Mouse (Mus musculus) liver, embryonic 13.5 days (tissue): ENCODE results near the gene Il1b. TPM values are rescaled to one million over a fixed set of nuclear protein-coding genes. Genes with fewer than 3 reads are reported as not detected.

Experiments used
- ATAC-seq: fragments of 200-750 bp; cut with Nextera tagmentation; 2 replicates; pipeline ENCODE4 v1.8.0; 2017; ENCODE audit warnings: low read depth, mild to moderate bottlenecking, moderate number of reproducible peaks, moderate library complexity
- DNase-seq: peaks from one replicate; pipeline ENCODE4 v3.0.0; 2022
- H3K27ac ChIP-seq: fragments of 300-500 bp; sonication (generic); 2 replicates; pipeline ENCODE4 v1.5.1; 2015; ENCODE audit warnings: moderate library complexity, mild to moderate bottlenecking, inconsistent platforms
- H3K27me3 ChIP-seq: fragments of 300-500 bp; sonication (generic); 2 replicates; pipeline ENCODE4 v1.6.1; 2015; ENCODE audit warnings: mild to moderate bottlenecking, inconsistent platforms
- H3K36me3 ChIP-seq: fragments of 300-500 bp; sonication (generic); 2 replicates; pipeline ENCODE4 v1.6.1; 2015; ENCODE audit warnings: mild to moderate bottlenecking, inconsistent platforms
- H3K4me1 ChIP-seq: fragments of 300-500 bp; sonication (generic); replicated peaks from 2 replicates; pipeline ENCODE4 v1.6.1; 2015; ENCODE audit warnings: inconsistent platforms
- H3K4me2 ChIP-seq: fragments of 300-500 bp; sonication (generic); 2 replicates; pipeline ENCODE4 v1.6.1; 2015; ENCODE audit warnings: inconsistent platforms, mild to moderate bottlenecking, moderate library complexity
- H3K4me3 ChIP-seq: fragments of 300-500 bp; sonication (generic); replicated peaks from 2 replicates; pipeline ENCODE4 v1.5.1; 2015; ENCODE audit warnings: mild to moderate bottlenecking, inconsistent platforms
- H3K9ac ChIP-seq: fragments of 300-500 bp; sonication (generic); 2 replicates; pipeline ENCODE4 v1.6.1; 2015; ENCODE audit warnings: mild to moderate bottlenecking, inconsistent platforms
- H3K9me3 ChIP-seq: fragments of 300-500 bp; sonication (generic); replicated peaks from 2 replicates; pipeline ENCODE4 v1.6.1; 2016; ENCODE audit warnings: inconsistent platforms
- WGBS: fragments of 180-500 bp; shearing (Covaris S2); methylation state at CpG from one replicate; pipeline ENCODE4 v1.1.7; 2015; ENCODE audit not compliant: insufficient replicate concordance; 5-methylcytosine and 5-hydroxymethylcytosine counted together
- polyA plus RNA-seq: library from polyadenylated mRNA; unstranded; fragments of >200 nt; fragmentation: Nextera tagmentation; extraction: Ambion mirVana; gene quantifications from 2 replicates; pipeline ENCODE4 v1.2.1, GENCODE M21; 2015

Gene Il1b
- polyA plus RNA-seq, 1 experiment from 2014 or later: 0.16 TPM

DNA sequence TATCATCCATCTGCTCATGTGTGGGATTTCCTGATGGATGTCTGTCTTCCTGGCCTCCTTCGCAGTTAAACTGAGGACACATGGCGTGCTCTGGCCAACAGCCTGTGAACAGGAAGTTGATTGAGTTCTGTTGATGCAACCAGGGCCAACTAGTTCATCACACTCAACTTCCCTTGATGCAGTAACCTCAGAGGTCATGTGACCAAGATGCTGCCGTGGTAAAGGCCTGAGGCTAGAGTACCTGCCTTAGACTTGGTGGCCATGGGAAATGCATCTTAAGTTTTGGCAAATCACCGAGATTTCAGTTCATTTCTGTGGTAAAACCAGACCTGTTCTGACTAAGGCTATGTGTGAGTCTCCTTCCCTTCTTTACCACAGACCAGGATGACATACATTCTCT, 55.1 kb downstream of the Il1b start:
- ATAC-seq (no peak), DNase-seq (no peak)
- no peaks in the 10 kb centered on the region for H3K9me3 ChIP-seq
- H3K4me2 ChIP-seq: no peak overlapping the region
- H3K36me3 ChIP-seq: no peaks in the 10 kb centered on the region
- no peaks in the 10 kb centered on the region for H3K4me1 ChIP-seq
- H3K27me3 ChIP-seq: no peaks in the 10 kb centered on the region
- H3K9ac ChIP-seq: no peak overlapping the region
- WGBS: 32% methylated on average over 4 of the region's 4 CpGs
- no peak overlapping the region for H3K27ac ChIP-seq
- H3K4me3 ChIP-seq: no peak overlapping the region

DNA sequence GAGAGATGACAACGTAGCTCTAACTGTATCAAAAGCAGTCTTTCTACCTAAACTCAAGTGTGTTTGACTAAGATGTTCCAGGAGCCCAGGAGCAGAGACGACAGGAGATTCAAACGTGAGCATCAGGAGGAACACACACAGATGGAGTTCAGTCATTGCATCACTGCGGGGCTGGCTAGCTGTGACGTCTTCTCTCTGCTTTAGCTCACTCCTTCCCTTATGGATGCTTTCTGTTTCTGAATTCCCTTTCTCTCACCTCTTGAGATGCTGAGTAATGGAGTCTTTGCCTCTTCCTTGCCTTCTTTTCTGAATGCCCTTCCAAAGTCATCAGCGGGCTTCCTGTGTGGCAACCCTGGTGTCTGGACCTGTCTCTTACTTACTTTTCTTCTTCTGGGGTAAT, 56.1 kb downstream of the Il1b start:
- H3K9me3 ChIP-seq: no peaks in the 10 kb centered on the region
- no peak overlapping the region for H3K4me2 ChIP-seq
- DNase-seq (no peak), ATAC-seq (no peak)
- H3K4me3 ChIP-seq: no peak overlapping the region
- 63% methylated on average over 6 of the region's 6 CpGs for WGBS
- no peak overlapping the region for H3K27ac ChIP-seq
- H3K4me1 ChIP-seq: no peaks in the 10 kb centered on the region
- no peaks in the 10 kb centered on the region for H3K36me3 ChIP-seq
- H3K27me3 ChIP-seq: no peaks in the 10 kb centered on the region
- H3K9ac ChIP-seq: no peak overlapping the region

Other genes starting within 250 kb of the Il1b start
- 9.6 and 10.9 TPM in 2 replicates for gene Chchd5, start 241.4 kb downstream of the Il1b start, polyA plus RNA-seq
- gene Slc20a1, start 172.4 kb downstream of the Il1b start, polyA plus RNA-seq: 48.6 and 55.8 TPM in 2 replicates
- 22.5 and 36.2 TPM in 2 replicates for gene Ckap2l, start 73.9 kb downstream of the Il1b start, polyA plus RNA-seq
- gene Il1a, start 61.2 kb downstream of the Il1b start, polyA plus RNA-seq: 3.7 and 5.5 TPM in 2 replicates
- 0.06 TPM in 1 of 2 replicates, not detected in the other for gene F830045P16Rik, start 165.5 kb upstream of the Il1b start, polyA plus RNA-seq
- 18.1 and 20.4 TPM in 2 replicates for gene Sirpa, start 221.7 kb upstream of the Il1b start, polyA plus RNA-seq